Mouse (Mus musculus) hindbrain, embryonic 11.5 days (tissue): Measurements from ENCODE around the gene Pvr. TPM values are rescaled to one million over a fixed set of nuclear protein-coding genes. Genes with fewer than 3 reads are reported as not detected.

ENCODE experiments used
- ATAC-seq: fragments of 200-750 bp; cut with Nextera tagmentation; 2 replicates; pipeline ENCODE4 v1.8.0; 2017; ENCODE audit warnings: mild to moderate bottlenecking, moderate TSS enrichment, moderate library complexity; ENCODE audit not compliant: low FRiP score
- DNase-seq: peaks from one replicate; pipeline ENCODE4 v3.0.0-alpha.2; 2015; ENCODE audit warnings: low spot score
- H3K27ac ChIP-seq: fragments of 300-500 bp; sonication (generic); 2 replicates; pipeline ENCODE4 v1.5.1; 2014; ENCODE audit warnings: mild to moderate bottlenecking, low read depth, low read length
- H3K27me3 ChIP-seq: fragments of 300-500 bp; sonication (generic); 2 replicates; pipeline ENCODE4 v1.6.1; 2014; ENCODE audit warnings: mild to moderate bottlenecking, low read length, moderate library complexity, mixed read lengths; ENCODE audit not compliant: control insufficient read depth, insufficient read depth
- H3K36me3 ChIP-seq: fragments of 300-500 bp; sonication (generic); 2 replicates; pipeline ENCODE4 v1.6.1; 2014; ENCODE audit warnings: mild to moderate bottlenecking, low read length, moderate library complexity, mixed read lengths; ENCODE audit not compliant: control insufficient read depth, insufficient read depth
- H3K4me1 ChIP-seq: fragments of 300-500 bp; sonication (generic); replicated peaks from 2 replicates; pipeline ENCODE4 v1.6.1; 2014; ENCODE audit warnings: low read length, mixed read lengths; ENCODE audit not compliant: control insufficient read depth, insufficient read depth
- H3K4me2 ChIP-seq: fragments of 300-500 bp; sonication (generic); replicated peaks from 2 replicates; pipeline ENCODE4 v1.6.1; 2014; ENCODE audit warnings: mild to moderate bottlenecking, low read depth, low read length
- H3K4me3 ChIP-seq: fragments of 300-500 bp; sonication (generic); 2 replicates; pipeline ENCODE4 v1.5.1; 2014; ENCODE audit warnings: low read depth, low read length
- H3K9ac ChIP-seq: fragments of 300-500 bp; sonication (generic); 2 replicates; pipeline ENCODE4 v1.6.1; 2014; ENCODE audit warnings: low read depth, low read length
- H3K9me3 ChIP-seq: fragments of 300-500 bp; sonication (generic); 2 replicates; pipeline ENCODE4 v1.6.1; 2016; ENCODE audit warnings: low read length; ENCODE audit not compliant: control insufficient read depth
- WGBS: fragments of 180-500 bp; shearing (Covaris S2); extraction: QIAGEN DNeasy Blood & Tissue Kit; methylation state at CpG from one replicate; pipeline ENCODE4 v1.1.7; 2014; 5-methylcytosine and 5-hydroxymethylcytosine counted together
- polyA plus RNA-seq: library from polyadenylated mRNA; unstranded; fragments of >200 nt; fragmentation: Nextera tagmentation; extraction: Ambion mirVana; gene quantifications from 2 replicates; pipeline ENCODE4 v1.2.1, GENCODE M21; 2014

Gene Pvr
- 2.8 and 3.1 TPM in 2 replicates for polyA plus RNA-seq

GRCm38 (mm10) chr7:19920506-19921261 is at the start of gene Pvr:
Pvr (minus strand) TSS chr7:19921160.
- H3K27me3 ChIP-seq = no peaks in the 10 kb centered on the region
- WGBS = under 1% methylated on average over 57 of the region's 60 CpGs
- H3K4me1 ChIP-seq = no peaks in the 10 kb centered on the region
- H3K4me3 ChIP-seq = peak within 1 kb of the TSS; percentile 58
- ATAC-seq (peak; percentile 84), DNase-seq (peak; percentile 78)
- H3K4me2 ChIP-seq = peak within 1 kb of the TSS; percentile 88
- no peaks in the 10 kb centered on the region for H3K36me3 ChIP-seq
- no peaks in the 10 kb centered on the region for H3K9me3 ChIP-seq
- H3K9ac ChIP-seq = peak within 1 kb of the TSS; percentile 66
- peak within 1 kb of the TSS; percentile 30; the same call in 1 of the 2 replicates for H3K27ac ChIP-seq

- DNase-seq (no peak), ATAC-seq (no peak)
- Histone ChIP-seq H3K36me3 (no peaks in the 10 kb centered on the region), H3K4me3 (no peak overlapping the region), H3K4me2 (no peak overlapping the region), H3K27ac (no peak overlapping the region), H3K27me3 (no peaks in the 10 kb centered on the region), H3K9ac (no peak overlapping the region), H3K4me1 (no peaks in the 10 kb centered on the region), H3K9me3 (0 out of 2 replicates have a peak, but pooled peaks cover 2% of the 10 kb centered on the region)
- WGBS = 89% methylated on average over 8 of the region's 8 CpGs
Observed at GRCm38 (mm10) chr7:19970196-19970595, 49.2 kb upstream of the Pvr start.

- no peak overlapping the region for H3K4me3 ChIP-seq
- 0 out of 2 replicates have a peak, but pooled peaks cover 2% of the 10 kb centered on the region for H3K9me3 ChIP-seq
- DNase-seq (no peak), ATAC-seq (no peak)
- H3K27ac ChIP-seq = no peak overlapping the region
- no peak overlapping the region for H3K4me2 ChIP-seq
- H3K36me3 ChIP-seq = no peaks in the 10 kb centered on the region
- H3K4me1 ChIP-seq = no peaks in the 10 kb centered on the region
- H3K9ac ChIP-seq = no peak overlapping the region
- H3K27me3 ChIP-seq = no peaks in the 10 kb centered on the region
- WGBS = 92% methylated on average over 4 of the region's 4 CpGs
Observed at GRCm38 (mm10) chr7:19969541-19970090, 48.7 kb upstream of the Pvr start.

- 69% methylated on average over 3 of the region's 3 CpGs for WGBS
- H3K27ac ChIP-seq = no peak overlapping the region
- no peak overlapping the region for H3K4me3 ChIP-seq
- no peaks in the 10 kb centered on the region for H3K36me3 ChIP-seq
- H3K4me2 ChIP-seq = no peak overlapping the region
- no peaks in the 10 kb centered on the region for H3K4me1 ChIP-seq
- ATAC-seq = no peak
- H3K9ac ChIP-seq = no peak overlapping the region
- DNase-seq = no peak
- 0 out of 2 replicates have a peak, but pooled peaks cover 2% of the 10 kb centered on the region for H3K9me3 ChIP-seq
- H3K27me3 ChIP-seq = no peaks in the 10 kb centered on the region
Observed at GRCm38 (mm10) chr7:19969106-19969505, 48.1 kb upstream of the Pvr start.

- Histone ChIP-seq H3K9ac (no peak within 1 kb of the TSS), H3K27me3 (no peaks in the 10 kb centered on the region), H3K36me3 (no peaks in the 10 kb centered on the region), H3K9me3 (0 out of 2 replicates have a peak, but pooled peaks cover 5% of the 10 kb centered on the region), H3K27ac (no peak within 1 kb of the TSS), H3K4me3 (no peak within 1 kb of the TSS), H3K4me1 (no peaks in the 10 kb centered on the region), H3K4me2 (no peak within 1 kb of the TSS)
- DNase-seq = no peak
- WGBS = 82% methylated on average over 7 of the region's 7 CpGs
- ATAC-seq = no peak
Observed at GRCm38 (mm10) chr7:19964985-19965579, 44.1 kb upstream of the Pvr start, which contains the start of gene Ceacam20. Ceacam20 (plus strand) TSS chr7:19965412.

GRCm38 (mm10) chr7:19962423-19962822 is 41.5 kb upstream of the Pvr start:
- Histone ChIP-seq H3K4me3 (no peak overlapping the region), H3K36me3 (no peaks in the 10 kb centered on the region), H3K4me1 (no peaks in the 10 kb centered on the region), H3K27ac (no peak overlapping the region), H3K9ac (no peak overlapping the region), H3K9me3 (0 out of 2 replicates have a peak, but pooled peaks cover 3% of the 10 kb centered on the region), H3K4me2 (no peak overlapping the region), H3K27me3 (no peaks in the 10 kb centered on the region)
- no peak for DNase-seq
- WGBS = 62% methylated on average over 1 of the region's 1 CpGs
- no peak for ATAC-seq

GRCm38 (mm10) chr7:19956341-19956781 is 35.4 kb upstream of the Pvr start:
- no peaks in the 10 kb centered on the region for H3K4me1 ChIP-seq
- H3K27me3 ChIP-seq = no peaks in the 10 kb centered on the region
- no peak overlapping the region for H3K27ac ChIP-seq
- H3K4me3 ChIP-seq = no peak overlapping the region
- H3K9ac ChIP-seq = no peak overlapping the region
- no peak overlapping the region for H3K4me2 ChIP-seq
- 4% methylated on average over 7 of the region's 7 CpGs for WGBS
- ATAC-seq = peak; percentile 43; the same call in 1 of the 2 replicates
- 0 out of 2 replicates have a peak, but pooled peaks cover 3% of the 10 kb centered on the region for H3K9me3 ChIP-seq
- DNase-seq = peak; percentile 91
- no peaks in the 10 kb centered on the region for H3K36me3 ChIP-seq

GRCm38 (mm10) chr7:19955861-19956260 is 34.9 kb upstream of the Pvr start:
- Histone ChIP-seq H3K36me3 (no peaks in the 10 kb centered on the region), H3K27me3 (no peaks in the 10 kb centered on the region), H3K4me1 (no peaks in the 10 kb centered on the region), H3K9me3 (no peaks in the 10 kb centered on the region), H3K4me2 (no peak overlapping the region), H3K27ac (no peak overlapping the region), H3K4me3 (no peak overlapping the region), H3K9ac (no peak overlapping the region)
- no peak for DNase-seq
- no peak for ATAC-seq
- WGBS = 83% methylated on average over 4 of the region's 4 CpGs
